Mouse (Mus musculus) cortical plate, adult 2 months (tissue): ENCODE measurements around the gene Ifih1.

ENCODE experiments used
- CTCF ChIP-seq: fragments of 200-500 bp; IDR thresholded peaks from 2 replicates; pipeline ENCODE4 v1.5.1; 2011; ENCODE audit warnings: mild to moderate bottlenecking, control low read depth, low read length; ENCODE audit not compliant: insufficient read depth; ENCODE audit errors: extremely low read depth
- POLR2A ChIP-seq: fragments of 200-500 bp; IDR thresholded peaks from 2 replicates; pipeline ENCODE4 v1.6.1; 2011; ENCODE audit warnings: mild to moderate bottlenecking, low read length, control low read depth; ENCODE audit not compliant: insufficient read depth; ENCODE audit errors: extremely low read depth

DNA sequence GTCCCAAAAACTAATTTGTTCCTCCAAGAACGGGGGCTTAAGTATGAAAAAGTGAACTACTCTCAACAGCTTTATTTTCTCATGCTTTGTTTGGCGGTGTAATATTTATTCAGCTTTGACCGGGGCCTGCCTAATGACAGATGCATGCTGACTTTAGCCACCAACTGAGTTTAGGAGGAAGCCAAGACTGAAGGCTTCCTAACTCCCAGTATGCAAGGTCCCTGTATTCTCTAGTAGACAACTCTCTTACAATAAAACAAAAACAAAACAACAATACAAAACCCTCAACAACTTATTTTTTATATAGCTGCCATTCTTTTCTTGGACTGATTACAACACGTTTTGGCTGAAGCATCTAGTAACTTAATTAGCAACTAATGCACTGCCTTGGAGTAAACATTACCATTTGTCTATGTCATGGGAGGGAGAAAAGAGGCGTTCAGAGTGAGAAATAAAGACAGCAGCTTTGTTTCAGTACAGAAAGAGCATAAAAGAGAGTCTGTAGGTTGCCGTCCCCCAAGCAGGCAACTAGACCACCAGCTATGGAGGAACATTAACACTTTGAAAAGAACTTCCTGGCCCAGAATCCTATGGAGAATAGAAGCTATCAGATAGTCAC, 725 bp upstream of the Ifih1 start:
- TF ChIP-seq CTCF (no peak), POLR2A (no peak)
